Mouse (Mus musculus) ES-Bruce4 (cell line): ENCODE data around the gene Gja1. TPM values are rescaled to one million over a fixed set of nuclear protein-coding genes. Genes with fewer than 3 reads are reported as not detected.

Source experiments
- H3K27ac ChIP-seq: 2 replicates; pipeline ENCODE4 v1.5.1; 2012; ENCODE audit warnings: low read length, inconsistent platforms; ENCODE audit not compliant: insufficient read depth
- H3K27me3 ChIP-seq: 2 replicates; pipeline ENCODE4 v1.6.1; 2012; ENCODE audit warnings: mild to moderate bottlenecking, low read length, inconsistent platforms; ENCODE audit not compliant: control insufficient read depth, poor library complexity, insufficient read depth, severe bottlenecking
- H3K36me3 ChIP-seq: 2 replicates; pipeline ENCODE4 v1.6.1; 2012; ENCODE audit warnings: inconsistent platforms, mild to moderate bottlenecking, low read length, moderate library complexity; ENCODE audit not compliant: control insufficient read depth, poor library complexity, insufficient read depth, severe bottlenecking
- H3K4me1 ChIP-seq: one replicate; pipeline ENCODE4 v1.8.1; 2011; ENCODE audit warnings: low read length; ENCODE audit not compliant: control insufficient read depth, insufficient read depth
- H3K4me3 ChIP-seq: 2 replicates; pipeline ENCODE4 v1.5.1; 2011; ENCODE audit warnings: low read depth, mild to moderate bottlenecking, low read length
- H3K9ac ChIP-seq: 2 replicates; pipeline ENCODE4 v1.6.1; 2012; ENCODE audit warnings: low read depth, mild to moderate bottlenecking, inconsistent platforms; ENCODE audit not compliant: poor library complexity, severe bottlenecking
- H3K9me3 ChIP-seq: replicated peaks from 2 replicates; pipeline ENCODE4 v1.6.1; 2012; ENCODE audit warnings: mild to moderate bottlenecking, low read length, inconsistent platforms; ENCODE audit not compliant: control insufficient read depth, poor library complexity, insufficient read depth, severe bottlenecking
- CTCF ChIP-seq: IDR thresholded peaks from one replicate; pipeline ENCODE4 v1.8.1; 2011; ENCODE audit warnings: low read depth, low read length
- EP300 ChIP-seq: IDR thresholded peaks from 2 replicates; pipeline ENCODE4 v1.6.1; 2011; ENCODE audit warnings: low read depth, low read length; ENCODE audit not compliant: insufficient read depth
- POLR2A ChIP-seq: IDR thresholded peaks from one replicate; pipeline ENCODE4 v1.8.1; 2011; ENCODE audit warnings: low read length; ENCODE audit not compliant: insufficient read depth
- polyA plus RNA-seq: library from polyadenylated mRNA; stranded (reverse); fragments of >200 nt; gene quantifications from 2 replicates; pipeline ENCODE4 v1.2.4, GENCODE M21; 2011; ENCODE audit warnings: low read depth; ENCODE audit not compliant: missing spikeins, insufficient read depth, insufficient read length

Gja1 gene
- polyA plus RNA-seq, 1 experiment, result 311 TPM

- Histone ChIP-seq H3K9me3 (no peaks in the 10 kb centered on the region), H3K27me3 (no peaks in the 10 kb centered on the region), H3K9ac (no peak overlapping the region), H3K4me3 (no peak overlapping the region), H3K36me3 (no peaks in the 10 kb centered on the region), H3K4me1 (peaks cover 1% of the 10 kb centered on the region), H3K27ac (no peak overlapping the region)
- TF ChIP-seq POLR2A (no peak), EP300 (no peak), CTCF (no peak)
These were observed 50.7 kb downstream of the Gja1 start for GRCm38 (mm10) chr10:56427827-56428226.

GRCm38 (mm10) chr10:56429011-56429410 lies 51.9 kb downstream of the Gja1 start:
- Histone ChIP-seq H3K4me3 (no peak overlapping the region), H3K27me3 (no peaks in the 10 kb centered on the region), H3K4me1 (peaks cover 1% of the 10 kb centered on the region), H3K27ac (peak overlapping the region; percentile 23; the same call in 1 of the 2 replicates), H3K9me3 (no peaks in the 10 kb centered on the region), H3K9ac (no peak overlapping the region), H3K36me3 (no peaks in the 10 kb centered on the region)
- TF ChIP-seq CTCF (no peak), POLR2A (no peak), EP300 (no peak)

- peaks cover 1% of the 10 kb centered on the region for H3K4me1 ChIP-seq
- peak overlapping the region; percentile 90 for H3K27ac ChIP-seq
- TF ChIP-seq EP300 (peak; percentile 22; the same call in 1 of the 2 replicates), CTCF (no peak)
- H3K9me3 ChIP-seq, result no peaks in the 10 kb centered on the region
- H3K4me3 ChIP-seq, result peak overlapping the region; percentile 57
- no peaks in the 10 kb centered on the region for H3K36me3 ChIP-seq
- no peaks in the 10 kb centered on the region for H3K27me3 ChIP-seq
- H3K9ac ChIP-seq, result peak overlapping the region; percentile 58
These were observed 54.7 kb downstream of the Gja1 start for GRCm38 (mm10) chr10:56431600-56432389.

GRCm38 (mm10) chr10:56432390-56432709 lies 55.2 kb downstream of the Gja1 start:
- H3K4me1 ChIP-seq, result peaks cover 1% of the 10 kb centered on the region
- TF ChIP-seq CTCF, result no peak
- TF ChIP-seq POLR2A, result no peak
- no peak for TF ChIP-seq EP300
- H3K9me3 ChIP-seq, result no peaks in the 10 kb centered on the region
- H3K9ac ChIP-seq, result peak overlapping the region; percentile 25; the same call in 1 of the 2 replicates
- H3K27ac ChIP-seq, result peak overlapping the region; percentile 90
- H3K4me3 ChIP-seq, result no peak overlapping the region
- no peaks in the 10 kb centered on the region for H3K27me3 ChIP-seq
- H3K36me3 ChIP-seq, result no peaks in the 10 kb centered on the region

- no peak overlapping the region for H3K9ac ChIP-seq
- H3K27me3 ChIP-seq, result no peaks in the 10 kb centered on the region
- peaks cover 2% of the 10 kb centered on the region for H3K4me1 ChIP-seq
- no peaks in the 10 kb centered on the region for H3K9me3 ChIP-seq
- H3K27ac ChIP-seq, result no peak overlapping the region
- no peak for TF ChIP-seq CTCF
- TF ChIP-seq EP300, result no peak
- no peak for TF ChIP-seq POLR2A
- H3K36me3 ChIP-seq, result no peaks in the 10 kb centered on the region
- H3K4me3 ChIP-seq, result no peak overlapping the region
These were observed 60.2 kb downstream of the Gja1 start for GRCm38 (mm10) chr10:56437290-56437689.

- no peaks in the 10 kb centered on the region for H3K27me3 ChIP-seq
- no peaks in the 10 kb centered on the region for H3K36me3 ChIP-seq
- no peak overlapping the region for H3K27ac ChIP-seq
- no peak for TF ChIP-seq POLR2A
- TF ChIP-seq CTCF, result no peak
- no peak for TF ChIP-seq EP300
- peaks cover 2% of the 10 kb centered on the region for H3K4me1 ChIP-seq
- H3K4me3 ChIP-seq, result no peak overlapping the region
- no peak overlapping the region for H3K9ac ChIP-seq
- no peaks in the 10 kb centered on the region for H3K9me3 ChIP-seq
These were observed 62.5 kb downstream of the Gja1 start for GRCm38 (mm10) chr10:56439638-56440037.
